ENCODE assay signal across 21 mouse cellular contexts in genomic region chr5:22499437-22499836, GRCm38 (mm10). TPM values are rescaled to one million over a fixed set of nuclear protein-coding genes. Genes with fewer than 3 reads are reported as not detected.
DNase-seq lines count a peak whose midpoint lies in the region; ATAC-seq and TF ChIP-seq lines count a peak whose summit lies in the region.
"Had no signal": no experiment of that assay in that cellular context is flagged by ENCODE, and none has a peak within 500 bp of the region (broad histone marks: within the 10 kb centered on the region; RNA-seq: fewer than 3 reads in every experiment).

No protein-coding gene starts in this region.

- H3K36me3 ChIP-seq in embryonic facial prominence, embryonic 14.5 days (ENCODE audit: control insufficient read depth, insufficient read depth, low read length): peaks cover 25% of the 10 kb centered on the region
- H3K36me3 ChIP-seq in embryonic facial prominence, embryonic 10.5 days (replicated peaks): peaks cover 34% of the 10 kb centered on the region
- peaks cover 51% of the 10 kb centered on the region for H3K36me3 ChIP-seq in liver, embryonic 12.5 days
- peaks cover 37% of the 10 kb centered on the region for H3K36me3 ChIP-seq in megakaryocyte, embryonic 14.5 days (replicated peaks; ENCODE audit: low read length)
- H3K36me3 ChIP-seq in myocyte (ENCODE audit: control insufficient read depth, insufficient read depth): peaks cover 7% of the 10 kb centered on the region

- H3K4me1 ChIP-seq in embryonic facial prominence, embryonic 14.5 days (ENCODE audit: control insufficient read depth, insufficient read depth, low read length): no peaks in the 10 kb centered on the region
- H3K4me1 ChIP-seq in embryonic facial prominence, embryonic 10.5 days: no peaks in the 10 kb centered on the region
- no peaks in the 10 kb centered on the region for H3K4me1 ChIP-seq in liver, embryonic 12.5 days
- H3K4me1 ChIP-seq in megakaryocyte, embryonic 14.5 days: peaks cover 28% of the 10 kb centered on the region
- H3K4me1 ChIP-seq: embryonic facial prominence, embryonic 13.5 days had no signal

- H3K27me3 ChIP-seq in embryonic facial prominence, embryonic 14.5 days (replicated peaks; ENCODE audit: control insufficient read depth, insufficient read depth, low read length): no peaks in the 10 kb centered on the region
- H3K27me3 ChIP-seq in embryonic facial prominence, embryonic 10.5 days (replicated peaks; ENCODE audit: low read depth, poor library complexity, severe bottlenecking): no peaks in the 10 kb centered on the region
- H3K27me3 ChIP-seq in liver, embryonic 12.5 days (replicated peaks): no peaks in the 10 kb centered on the region
- H3K27me3 ChIP-seq in megakaryocyte, embryonic 14.5 days (replicated peaks): no peaks in the 10 kb centered on the region
- H3K27me3 ChIP-seq in myocyte (ENCODE audit: control insufficient read depth, insufficient read depth, insufficient read length): no peaks in the 10 kb centered on the region
- H3K27me3 ChIP-seq: embryonic facial prominence, embryonic 13.5 days had no signal

- TF ChIP-seq POLR2A in myocyte (IDR thresholded peaks at IDR 0.05; ENCODE audit: insufficient read length, low read depth): no peak

- no peak overlapping the region for H3ac ChIP-seq in myocyte (ENCODE audit: control insufficient read depth, insufficient read length)

- no peak overlapping the region for H3K4me2 ChIP-seq in embryonic facial prominence, embryonic 14.5 days (ENCODE audit: low read depth, low read length)
- no peak overlapping the region for H3K4me2 ChIP-seq in liver, embryonic 12.5 days
- no peak overlapping the region for H3K4me2 ChIP-seq in myocyte (ENCODE audit: low read depth)
- H3K4me2 ChIP-seq: embryonic facial prominence, embryonic 13.5 days had no signal

- H3K79me2 ChIP-seq in myocyte (ENCODE audit: control insufficient read depth, insufficient read depth): no peaks in the 10 kb centered on the region

- ATAC-seq in embryonic facial prominence, embryonic 14.5 days (ENCODE audit: low read depth): peak; percentile 47; the same call in 1 of the 2 replicates
- ATAC-seq in liver, embryonic 12.5 days: 0 out of 2 replicates have a peak, but pooled peaks have one; percentile 37
- no peak for ATAC-seq in megakaryocyte, adult 5-6 weeks (ENCODE audit: poor library complexity, severe bottlenecking)
- ATAC-seq: forebrain, embryonic 14.5 days; forebrain, embryonic 16.5 days had no signal

- no peak overlapping the region for H3K27ac ChIP-seq in embryonic facial prominence, embryonic 14.5 days (replicated peaks; ENCODE audit: low read depth, low read length)
- no peak overlapping the region for H3K27ac ChIP-seq in embryonic facial prominence, embryonic 10.5 days (replicated peaks)
- H3K27ac ChIP-seq in liver, embryonic 12.5 days: no peak overlapping the region
- H3K27ac ChIP-seq: embryonic facial prominence, embryonic 13.5 days had no signal

- peak; percentile 31 for DNase-seq in embryonic facial prominence, embryonic 14.5 days (ENCODE audit: low spot score)
- no peak for DNase-seq in embryonic facial prominence, embryonic 10.5 days (ENCODE audit: low spot score)
- DNase-seq in liver: no peak
- no peak for DNase-seq in embryo, embryonic 11 days
- DNase-seq: adrenal gland, adult 2 months; adrenal gland, postnatal 10 days; adrenal gland, postnatal 25 days; B cell, adult 2 months; cerebellum, adult 11 months; cerebellum, adult 18-20 months; cerebellum, adult 8-10 months; cerebellum, adult 9-11 months; cerebellum, postnatal 14 days; cerebellum, postnatal 36 days had no signal

- no peak overlapping the region for H3K9ac ChIP-seq in embryonic facial prominence, embryonic 14.5 days (ENCODE audit: low read depth, low read length)
- no peak overlapping the region for H3K9ac ChIP-seq in liver, embryonic 12.5 days
- H3K9ac ChIP-seq: embryonic facial prominence, embryonic 13.5 days had no signal

- H3K4me3 ChIP-seq in embryonic facial prominence, embryonic 14.5 days (ENCODE audit: low read depth, low read length): no peak overlapping the region
- H3K4me3 ChIP-seq in embryonic facial prominence, embryonic 10.5 days: no peak overlapping the region
- H3K4me3 ChIP-seq in liver, embryonic 12.5 days: no peak overlapping the region
- peak overlapping the region; percentile 58 for H3K4me3 ChIP-seq in megakaryocyte, embryonic 14.5 days (replicated peaks)
- H3K4me3 ChIP-seq in myocyte: no peak overlapping the region
- H3K4me3 ChIP-seq: embryonic facial prominence, embryonic 13.5 days had no signal

- H3K9me3 ChIP-seq in embryonic facial prominence, embryonic 14.5 days (ENCODE audit: control insufficient read depth, low read length): no peaks in the 10 kb centered on the region
- H3K9me3 ChIP-seq in embryonic facial prominence, embryonic 10.5 days: no peaks in the 10 kb centered on the region
- no peaks in the 10 kb centered on the region for H3K9me3 ChIP-seq in liver, embryonic 12.5 days (replicated peaks)
- no peaks in the 10 kb centered on the region for H3K9me3 ChIP-seq in megakaryocyte, embryonic 14.5 days
- H3K9me3 ChIP-seq: embryonic facial prominence, embryonic 13.5 days had no signal

- 78% methylated on average over 5 of the region's 5 CpGs for WGBS in embryonic facial prominence, embryonic 14.5 days
- WGBS in embryonic facial prominence, embryonic 10.5 days: 86% methylated on average over 5 of the region's 5 CpGs
- WGBS in liver, embryonic 12.5 days (ENCODE audit: insufficient replicate concordance): 94% methylated on average over 5 of the region's 5 CpGs

TF ChIP-seq in myocyte, 11 proteins besides CTCF, POLR2A, EP300 and RAD21:
- TF ChIP-seq MYOD1 (IDR thresholded peaks at IDR 0.05; ENCODE audit: control insufficient read depth in 1 of 3, insufficient read length in 2 of 3, low read depth in 2 of 3): peak in 2 of 3 experiments; percentile 64 to 70
- TF ChIP-seq MYOG (IDR thresholded peaks at IDR 0.05; ENCODE audit: control insufficient read depth in 1 of 3, insufficient read depth in 1 of 3, insufficient read length in 2 of 3, low read depth in 2 of 3): no peak

RNA-seq across cellular contexts. Expression of gene Orc5, which starts 50.8 kb away (rescaled TPM):
- polyA plus RNA-seq in embryonic facial prominence, embryonic 14.5 days (2014; fragmentation: Nextera tagmentation; extraction: Ambion mirVana): 31.5 and 37.5 TPM in 2 replicates
- 50.1 and 50.7 TPM in 2 replicates for polyA plus RNA-seq in embryonic facial prominence, embryonic 10.5 days (2016; fragmentation: Nextera tagmentation; extraction: Ambion mirVana)
- polyA plus RNA-seq in liver, embryonic 12.5 days (2016; fragmentation: Nextera tagmentation; extraction: Ambion mirVana): 66.5 and 72.8 TPM in 2 replicates
- 0.83 TPM in 1 of 2 replicates, not detected in the other for polyA plus RNA-seq in megakaryocyte, embryonic 14.5 days (2012; ENCODE audit: insufficient read depth, low replicate concordance)
- total RNA-seq in megakaryocyte, adult 5-6 weeks (2015): 18.6 and 22.5 TPM in 2 replicates
- total RNA-seq in megakaryocyte, adult 5-6 weeks (2017): 15.1 and 17.3 TPM in 2 replicates
- polyA plus RNA-seq in myocyte (2012; fragmentation: generic; extraction: Trizol): 9.5 TPM
